Mouse (Mus musculus): ENCODE data around the gene Cog3. TPM values are rescaled to one million over a fixed set of nuclear protein-coding genes. Genes with fewer than 3 reads are reported as not detected.

Gene Cog3
- total RNA-seq, 2 experiments from 2014 or later = 21.1 to 26.1 TPM

GRCm38 (mm10) chr14:75711731-75712130 is 42.6 kb downstream of the Cog3 start:
- ATAC-seq (replicated peaks; ENCODE audit: poor library complexity, severe bottlenecking) = no peak

- ATAC-seq (replicated peaks; ENCODE audit: poor library complexity, severe bottlenecking) = no peak
Measured at GRCm38 (mm10) chr14:75708986-75709385, 45.3 kb downstream of the Cog3 start.

GRCm38 (mm10) chr14:75707771-75708170 is 46.5 kb downstream of the Cog3 start:
- ATAC-seq (replicated peaks; ENCODE audit: poor library complexity, severe bottlenecking) = no peak

GRCm38 (mm10) chr14:75706647-75707046 is 47.7 kb downstream of the Cog3 start:
- ATAC-seq (replicated peaks; ENCODE audit: poor library complexity, severe bottlenecking) = no peak

- no peak for ATAC-seq (replicated peaks; ENCODE audit: poor library complexity, severe bottlenecking)
Measured at GRCm38 (mm10) chr14:75697928-75698327, 56.4 kb downstream of the Cog3 start.

GRCm38 (mm10) chr14:75696096-75696495 is 58.2 kb downstream of the Cog3 start:
- ATAC-seq (replicated peaks; ENCODE audit: poor library complexity, severe bottlenecking) = no peak

- ATAC-seq (replicated peaks; ENCODE audit: poor library complexity, severe bottlenecking) = no peak
Measured at GRCm38 (mm10) chr14:75690428-75690827, 63.9 kb downstream of the Cog3 start.

- no peak for ATAC-seq (replicated peaks; ENCODE audit: poor library complexity, severe bottlenecking)
Measured at GRCm38 (mm10) chr14:75676316-75676715, 78.0 kb downstream of the Cog3 start.

GRCm38 (mm10) chr14:75669085-75669645 is 85.2 kb downstream of the Cog3 start:
- no peak for ATAC-seq (replicated peaks; ENCODE audit: poor library complexity, severe bottlenecking)

GRCm38 (mm10) chr14:75665430-75666180 is 88.7 kb downstream of the Cog3 start:
- ATAC-seq (replicated peaks; ENCODE audit: poor library complexity, severe bottlenecking) = no peak

- ATAC-seq (replicated peaks; ENCODE audit: poor library complexity, severe bottlenecking) = no peak
Measured at GRCm38 (mm10) chr14:75661548-75661947, 92.8 kb downstream of the Cog3 start.

GRCm38 (mm10) chr14:75660936-75661335 is 93.4 kb downstream of the Cog3 start:
- no peak for ATAC-seq (replicated peaks; ENCODE audit: poor library complexity, severe bottlenecking)

Other genes starting within 250 kb of the Cog3 start
- not detected in 2 replicates for gene Spert, start 161.4 kb downstream of the Cog3 start, total RNA-seq (2014; fragmentation: Nextera tagmentation)
- not detected in 2 replicates for gene Spert, start 161.4 kb downstream of the Cog3 start, total RNA-seq (2017)
- not detected in 2 replicates for gene Erich6b, start 112.3 kb downstream of the Cog3 start, total RNA-seq (2014; fragmentation: Nextera tagmentation)
- not detected in 2 replicates for gene Erich6b, start 112.3 kb downstream of the Cog3 start, total RNA-seq (2017)
- gene Slc25a30, start 32.5 kb upstream of the Cog3 start, total RNA-seq (2014; fragmentation: Nextera tagmentation) = 15.4 and 26.2 TPM in 2 replicates
- gene Slc25a30, start 32.5 kb upstream of the Cog3 start, total RNA-seq (2017) = 16.0 and 20.5 TPM in 2 replicates
- 4,580 and 4,737 TPM in 2 replicates for gene Tpt1, start 90.6 kb upstream of the Cog3 start, total RNA-seq (2014; fragmentation: Nextera tagmentation)
- gene Tpt1, start 90.6 kb upstream of the Cog3 start, total RNA-seq (2017) = 844 and 942 TPM in 2 replicates
- not detected in 2 replicates for gene Kctd4, start 200.5 kb upstream of the Cog3 start, total RNA-seq (2014; fragmentation: Nextera tagmentation)
- gene Kctd4, start 200.5 kb upstream of the Cog3 start, total RNA-seq (2017) = 0.04 TPM in 1 of 2 replicates, not detected in the other